Comparison of ENCODE assay signal across 7 mouse cellular contexts in the genomic region with DNA sequence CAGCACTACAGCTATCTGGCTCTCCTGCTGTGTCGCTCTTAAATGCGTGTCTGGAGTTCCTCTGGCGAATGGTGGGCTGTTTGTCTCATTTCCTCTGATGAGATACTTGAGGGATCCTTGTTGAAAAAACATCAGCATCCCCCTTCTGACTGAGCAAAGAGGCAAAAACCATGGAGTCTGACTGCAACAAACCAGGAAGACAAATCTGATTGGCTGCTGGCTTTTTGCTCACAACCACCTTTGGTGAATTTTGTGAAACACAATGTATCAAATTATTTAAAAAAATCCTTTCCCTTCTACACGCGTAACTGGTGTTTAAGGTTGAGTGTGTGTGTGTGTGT. TPM values are rescaled to one million over a fixed set of nuclear protein-coding genes. Genes with fewer than 3 reads are reported as not detected.
DNase-seq lines count a peak whose midpoint lies in the region; ATAC-seq and TF ChIP-seq lines count a peak whose summit lies in the region.

No protein-coding gene starts in this region.

- peak overlapping the region; percentile 79 for H3K4me3 ChIP-seq in testis, adult 2 months (ENCODE audit: control insufficient read depth, low read depth, low read length)
- peak overlapping the region; percentile 57 for H3K4me3 ChIP-seq in embryonic fibroblast, embryonic 13.5 days (ENCODE audit: insufficient read depth, low read length)
- peak overlapping the region; percentile 62 for H3K4me3 ChIP-seq in liver, embryonic 12.5 days

- 2% methylated on average over 5 of the region's 5 CpGs for WGBS in liver, embryonic 12.5 days (ENCODE audit: insufficient replicate concordance)

- H3K4me2 ChIP-seq in liver, embryonic 12.5 days: peak overlapping the region; percentile 83

- H3K36me3 ChIP-seq in testis, adult 2 months (ENCODE audit: control insufficient read depth, insufficient read depth, low read length): peaks cover 1% of the 10 kb centered on the region; the same call in 1 of the 2 replicates
- peaks cover 5% of the 10 kb centered on the region; the same call in 1 of the 2 replicates for H3K36me3 ChIP-seq in liver, embryonic 12.5 days

- H3K4me1 ChIP-seq in testis, adult 2 months (ENCODE audit: control insufficient read depth, insufficient read depth, low read length): peaks cover 27% of the 10 kb centered on the region
- peaks cover 7% of the 10 kb centered on the region for H3K4me1 ChIP-seq in embryonic fibroblast, embryonic 13.5 days (ENCODE audit: control insufficient read depth, insufficient read depth, low read length)
- H3K4me1 ChIP-seq in liver, embryonic 12.5 days: peaks cover 31% of the 10 kb centered on the region

- no peak for TF ChIP-seq CTCF in testis, adult 2 months (IDR thresholded peaks at IDR 0.05; ENCODE audit: control insufficient read depth, insufficient read depth, insufficient replicate concordance, low read depth, low read length)
- no peak for TF ChIP-seq CTCF in embryonic fibroblast, embryonic 13.5 days (IDR thresholded peaks at IDR 0.05; ENCODE audit: borderline replicate concordance, insufficient read depth, low read length)

- H3K9ac ChIP-seq in liver, embryonic 12.5 days: peak overlapping the region; percentile 67

- H3K9me3 ChIP-seq in liver, embryonic 12.5 days (replicated peaks): no peaks in the 10 kb centered on the region

- no peak for DNase-seq in testis, postnatal 10 days (ENCODE audit: low spot score)
- no peak for DNase-seq in urinary bladder, postnatal 10 days (ENCODE audit: low spot score)
- no peak for DNase-seq in cerebellum, postnatal 10 days
- no peak for DNase-seq in right cerebral cortex, postnatal 25 days

- peak overlapping the region; percentile 63 for H3K27ac ChIP-seq in testis, adult 2 months (ENCODE audit: control insufficient read depth, insufficient read depth, low read depth, low read length)
- H3K27ac ChIP-seq in embryonic fibroblast, embryonic 13.5 days (ENCODE audit: insufficient read depth, low read length): peak overlapping the region; percentile 23
- H3K27ac ChIP-seq in liver, embryonic 12.5 days: peak overlapping the region; percentile 59; the same call in 1 of the 2 replicates

- no peaks in the 10 kb centered on the region for H3K27me3 ChIP-seq in testis, adult 2 months (ENCODE audit: control insufficient read depth, insufficient read depth, low read length)
- H3K27me3 ChIP-seq in liver, embryonic 12.5 days (replicated peaks): no peaks in the 10 kb centered on the region

- ATAC-seq in liver, embryonic 12.5 days: no peak

- TF ChIP-seq POLR2A in testis, adult 2 months (IDR thresholded peaks at IDR 0.05; ENCODE audit: control insufficient read depth, low read depth, low read length): no peak
- TF ChIP-seq POLR2A in embryonic fibroblast, embryonic 13.5 days (IDR thresholded peaks at IDR 0.05; ENCODE audit: low read depth, low read length): no peak

RNA-seq across cellular contexts. Expression of a gene that starts 0.8 kb away (rescaled TPM):
- 221 and 236 TPM in 2 replicates for polyA plus RNA-seq in testis, adult 2 months (2012; rRNA removed)
- polyA plus RNA-seq in embryonic fibroblast, embryonic 13.5 days (2011; ENCODE audit: insufficient read length, low read depth, missing spikeins): 41.6 and 42.5 TPM in 2 replicates
- 6.6 and 7.0 TPM in 2 replicates for polyA plus RNA-seq in liver, embryonic 12.5 days (2016; fragmentation: Nextera tagmentation; extraction: Ambion mirVana)

RNA-seq across cellular contexts. Expression of a gene that starts 22.7 kb away (rescaled TPM):
- polyA plus RNA-seq in testis, adult 2 months (2012; rRNA removed): 31.9 and 34.3 TPM in 2 replicates
- polyA plus RNA-seq in embryonic fibroblast, embryonic 13.5 days (2011; ENCODE audit: insufficient read length, low read depth, missing spikeins): 0.49 TPM in 1 of 2 replicates, not detected in the other
- 0.05 and 0.13 TPM in 2 replicates for polyA plus RNA-seq in liver, embryonic 12.5 days (2016; fragmentation: Nextera tagmentation; extraction: Ambion mirVana)

RNA-seq across cellular contexts. Expression of a gene that starts 23.0 kb away (rescaled TPM):
- polyA plus RNA-seq in testis, adult 2 months (2012; rRNA removed): 1.1 and 1.8 TPM in 2 replicates
- polyA plus RNA-seq in embryonic fibroblast, embryonic 13.5 days (2011; ENCODE audit: insufficient read length, low read depth, missing spikeins): 2.3 and 2.7 TPM in 2 replicates
- 0.81 and 1.4 TPM in 2 replicates for polyA plus RNA-seq in liver, embryonic 12.5 days (2016; fragmentation: Nextera tagmentation; extraction: Ambion mirVana)

RNA-seq across cellular contexts. Expression of a gene that starts 46.7 kb away (rescaled TPM):
- polyA plus RNA-seq in testis, adult 2 months (2012; rRNA removed): 50.7 and 52.8 TPM in 2 replicates
- polyA plus RNA-seq in embryonic fibroblast, embryonic 13.5 days (2011; ENCODE audit: insufficient read length, low read depth, missing spikeins): 29.4 and 33.1 TPM in 2 replicates
- 29.0 and 30.4 TPM in 2 replicates for polyA plus RNA-seq in liver, embryonic 12.5 days (2016; fragmentation: Nextera tagmentation; extraction: Ambion mirVana)

RNA-seq across cellular contexts. Expression of a gene that starts 46.9 kb away (rescaled TPM):
- polyA plus RNA-seq in testis, adult 2 months (2012; rRNA removed): 1.2 and 1.9 TPM in 2 replicates
- polyA plus RNA-seq in embryonic fibroblast, embryonic 13.5 days (2011; ENCODE audit: insufficient read length, low read depth, missing spikeins): 1.6 TPM in 1 of 2 replicates, not detected in the other
- not detected in 2 replicates for polyA plus RNA-seq in liver, embryonic 12.5 days (2016; fragmentation: Nextera tagmentation; extraction: Ambion mirVana)

Comparison
In these comparisons a context has a peak if more than half of its experiments do, and no peak if none do; other contexts are left out.
1. RNA of a gene that starts 22.7 kb away (polyA plus RNA-seq): 31.9 to 34.3 TPM in testis, adult 2 months; 0.49 TPM in embryonic fibroblast, embryonic 13.5 days and 0.05 to 0.13 TPM in liver, embryonic 12.5 days; every median in the first group is over 10 times any median in the second.
2. Peak in every context shown above with its lines, with median percentiles within 50 percentile points of each other: H3K27ac ChIP-seq and H3K4me3 ChIP-seq.